Mouse (Mus musculus): ENCODE data around the gene Gm13697. TPM values are rescaled to one million over a fixed set of nuclear protein-coding genes. Genes with fewer than 3 reads are reported as not detected.
A peak's percentile ranks its signal among the peaks of the same experiment; 100 is the strongest.

Gm13697 gene
- polyA plus RNA-seq, 1 experiment: not detected

DNA sequence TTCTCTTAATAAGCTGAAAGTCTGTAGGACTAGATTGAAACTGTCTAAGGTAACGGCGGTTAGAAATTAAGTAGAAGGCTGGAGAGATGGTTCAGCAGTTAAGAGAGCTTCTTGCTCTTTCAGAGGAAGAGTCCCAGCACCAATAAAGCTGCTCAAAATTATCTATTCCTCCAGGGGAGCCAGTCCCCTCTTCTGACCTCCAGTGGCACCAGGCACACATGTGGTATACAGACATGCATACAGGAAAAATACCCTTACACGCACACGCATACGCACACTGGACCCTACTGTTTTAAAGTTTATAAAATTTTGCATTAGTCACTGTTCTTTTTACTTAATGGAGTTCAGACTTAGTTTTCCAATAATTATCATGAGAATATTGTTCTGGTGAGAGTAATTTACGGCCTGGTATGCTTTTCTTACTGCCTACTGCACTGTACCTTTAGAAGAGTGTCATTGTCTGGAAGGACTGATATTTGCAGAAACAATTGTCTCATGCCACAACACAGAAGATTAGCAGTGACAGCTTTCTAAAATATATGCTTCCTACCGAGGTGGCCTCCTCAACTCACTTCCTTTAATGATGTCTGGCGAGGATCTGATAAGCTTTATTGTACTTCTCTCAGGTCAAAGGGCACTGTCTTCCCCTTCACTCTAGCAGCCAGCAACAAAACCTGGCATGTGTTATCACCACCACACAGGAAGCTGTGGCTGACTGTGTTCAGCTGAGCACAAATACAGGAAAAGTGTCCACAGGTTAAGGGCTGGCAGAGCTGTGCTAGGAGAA is 35.2 kb downstream of the Gm13697 start:
- 39% methylated on average over 8 of the region's 8 CpGs for WGBS
- Histone ChIP-seq H3K27me3 (ENCODE audit: control insufficient read depth, insufficient read depth, low read length) (no peaks in the 10 kb centered on the region), H3K4me3 (ENCODE audit: control insufficient read depth, insufficient read depth, low read length) (no peak overlapping the region), H3K27ac (ENCODE audit: control insufficient read depth, insufficient read depth, low read length) (no peak overlapping the region), H3K36me3 (ENCODE audit: control insufficient read depth, insufficient read depth, low read length) (no peaks in the 10 kb centered on the region), H3K4me1 (replicated peaks; ENCODE audit: control insufficient read depth, insufficient read depth, low read length) (peaks cover 14% of the 10 kb centered on the region)
- TF ChIP-seq CTCF (IDR thresholded peaks at IDR 0.05; ENCODE audit: borderline replicate concordance, control insufficient read depth, extremely low read depth, insufficient read depth, low read length, poor library complexity) (no peak), POLR2A (IDR thresholded peaks at IDR 0.05; ENCODE audit: control insufficient read depth, extremely low read depth, insufficient read depth, low read length, poor library complexity) (no peak)
- DNase-seq: peak; percentile 23

DNA sequence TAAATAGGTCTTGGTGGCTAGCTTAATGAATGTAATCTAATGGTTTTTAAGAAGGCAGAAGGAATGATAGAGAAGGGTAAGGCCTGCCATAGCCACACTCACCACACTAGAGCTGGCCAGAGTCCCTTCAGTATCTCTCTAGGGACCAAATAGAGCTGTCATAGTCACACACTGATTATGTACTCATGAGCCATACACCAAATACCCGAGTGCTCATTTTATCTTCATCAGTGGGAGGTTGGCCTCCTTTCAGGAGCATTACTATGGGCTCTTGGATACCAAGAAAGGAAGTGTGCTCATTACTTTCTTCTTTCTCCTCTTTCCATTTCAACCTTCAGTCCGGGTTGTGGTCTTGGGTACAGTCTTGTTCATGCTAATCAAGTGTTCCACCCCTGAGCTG is 37.4 kb downstream of the Gm13697 start:
- H3K27me3 ChIP-seq (ENCODE audit: control insufficient read depth, insufficient read depth, low read length): no peaks in the 10 kb centered on the region
- H3K36me3 ChIP-seq (ENCODE audit: control insufficient read depth, insufficient read depth, low read length): no peaks in the 10 kb centered on the region
- DNase-seq: no peak
- H3K4me1 ChIP-seq (replicated peaks; ENCODE audit: control insufficient read depth, insufficient read depth, low read length): peaks cover 14% of the 10 kb centered on the region
- 80% methylated on average over 2 of the region's 2 CpGs for WGBS
- no peak overlapping the region for H3K4me3 ChIP-seq (ENCODE audit: control insufficient read depth, insufficient read depth, low read length)
- TF ChIP-seq CTCF (IDR thresholded peaks at IDR 0.05; ENCODE audit: borderline replicate concordance, control insufficient read depth, extremely low read depth, insufficient read depth, low read length, poor library complexity) (no peak), POLR2A (IDR thresholded peaks at IDR 0.05; ENCODE audit: control insufficient read depth, extremely low read depth, insufficient read depth, low read length, poor library complexity) (no peak)
- no peak overlapping the region for H3K27ac ChIP-seq (ENCODE audit: control insufficient read depth, insufficient read depth, low read length)

GRCm38 (mm10) chr2:84022905-84023304 is 38.4 kb downstream of the Gm13697 start:
- no peak overlapping the region for H3K4me3 ChIP-seq (ENCODE audit: control insufficient read depth, insufficient read depth, low read length)
- H3K4me1 ChIP-seq (replicated peaks; ENCODE audit: control insufficient read depth, insufficient read depth, low read length): peaks cover 14% of the 10 kb centered on the region
- H3K36me3 ChIP-seq (ENCODE audit: control insufficient read depth, insufficient read depth, low read length): no peaks in the 10 kb centered on the region
- peak overlapping the region; percentile 52 for H3K27ac ChIP-seq (ENCODE audit: control insufficient read depth, insufficient read depth, low read length)
- WGBS: 73% methylated on average over 2 of the region's 2 CpGs
- H3K27me3 ChIP-seq (ENCODE audit: control insufficient read depth, insufficient read depth, low read length): no peaks in the 10 kb centered on the region
- no peak for TF ChIP-seq CTCF (IDR thresholded peaks at IDR 0.05; ENCODE audit: borderline replicate concordance, control insufficient read depth, extremely low read depth, insufficient read depth, low read length, poor library complexity)
- TF ChIP-seq POLR2A (IDR thresholded peaks at IDR 0.05; ENCODE audit: control insufficient read depth, extremely low read depth, insufficient read depth, low read length, poor library complexity): no peak
- peak; percentile 28 for DNase-seq

DNA sequence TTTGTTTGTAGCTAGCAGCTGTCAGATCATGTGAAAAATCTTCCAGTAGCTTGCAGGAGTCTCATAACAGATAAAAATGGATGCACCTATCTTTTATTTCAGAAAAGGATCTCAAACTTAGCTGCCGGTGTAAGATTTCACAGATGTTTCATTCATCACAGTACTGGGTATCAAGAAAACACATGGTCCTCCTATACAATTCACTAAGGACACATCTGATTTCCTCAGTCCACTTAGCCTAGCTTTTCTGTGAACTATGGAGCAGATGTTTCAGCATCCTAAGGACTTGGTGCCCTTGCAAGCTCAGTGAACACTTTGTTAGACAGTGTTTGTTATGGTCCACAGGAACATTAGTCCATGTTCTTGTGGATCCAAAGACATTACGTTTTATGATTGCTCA is 38.8 kb downstream of the Gm13697 start:
- no peaks in the 10 kb centered on the region for H3K36me3 ChIP-seq (ENCODE audit: control insufficient read depth, insufficient read depth, low read length)
- TF ChIP-seq CTCF (IDR thresholded peaks at IDR 0.05; ENCODE audit: borderline replicate concordance, control insufficient read depth, extremely low read depth, insufficient read depth, low read length, poor library complexity) (no peak), POLR2A (IDR thresholded peaks at IDR 0.05; ENCODE audit: control insufficient read depth, extremely low read depth, insufficient read depth, low read length, poor library complexity) (no peak)
- no peak overlapping the region for H3K4me3 ChIP-seq (ENCODE audit: control insufficient read depth, insufficient read depth, low read length)
- H3K27me3 ChIP-seq (ENCODE audit: control insufficient read depth, insufficient read depth, low read length): no peaks in the 10 kb centered on the region
- H3K27ac ChIP-seq (ENCODE audit: control insufficient read depth, insufficient read depth, low read length): peak overlapping the region; percentile 52; the same call in 1 of the 2 replicates
- H3K4me1 ChIP-seq (replicated peaks; ENCODE audit: control insufficient read depth, insufficient read depth, low read length): peaks cover 14% of the 10 kb centered on the region
- WGBS: 77% methylated on average over 2 of the region's 2 CpGs
- no peak for DNase-seq

DNA sequence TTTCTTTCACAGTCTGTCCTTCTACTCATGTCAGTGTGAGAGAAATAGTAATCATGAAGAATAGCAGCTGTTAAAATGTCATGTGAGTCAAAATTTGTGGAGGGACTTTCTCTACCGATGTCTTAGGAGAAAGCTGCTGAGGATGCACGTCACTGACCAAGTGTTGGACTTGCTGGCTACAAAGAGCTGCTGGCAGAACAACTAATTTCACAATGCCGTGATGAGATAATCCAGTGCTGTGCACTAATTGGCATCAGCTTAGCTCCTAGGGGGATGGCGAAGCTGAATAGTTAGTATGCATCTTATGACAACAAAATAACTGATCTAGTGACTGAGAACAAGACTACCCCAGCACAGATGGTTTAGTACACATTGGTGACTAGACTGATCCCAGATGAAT is 40.7 kb downstream of the Gm13697 start:
- Histone ChIP-seq H3K27ac (ENCODE audit: control insufficient read depth, insufficient read depth, low read length) (no peak overlapping the region), H3K4me3 (ENCODE audit: control insufficient read depth, insufficient read depth, low read length) (no peak overlapping the region), H3K27me3 (ENCODE audit: control insufficient read depth, insufficient read depth, low read length) (no peaks in the 10 kb centered on the region), H3K36me3 (ENCODE audit: control insufficient read depth, insufficient read depth, low read length) (no peaks in the 10 kb centered on the region), H3K4me1 (replicated peaks; ENCODE audit: control insufficient read depth, insufficient read depth, low read length) (peaks cover 8% of the 10 kb centered on the region)
- TF ChIP-seq CTCF (IDR thresholded peaks at IDR 0.05; ENCODE audit: borderline replicate concordance, control insufficient read depth, extremely low read depth, insufficient read depth, low read length, poor library complexity): no peak
- no peak for TF ChIP-seq POLR2A (IDR thresholded peaks at IDR 0.05; ENCODE audit: control insufficient read depth, extremely low read depth, insufficient read depth, low read length, poor library complexity)
- DNase-seq: no peak
- WGBS: 94% methylated on average over 4 of the region's 4 CpGs

DNA sequence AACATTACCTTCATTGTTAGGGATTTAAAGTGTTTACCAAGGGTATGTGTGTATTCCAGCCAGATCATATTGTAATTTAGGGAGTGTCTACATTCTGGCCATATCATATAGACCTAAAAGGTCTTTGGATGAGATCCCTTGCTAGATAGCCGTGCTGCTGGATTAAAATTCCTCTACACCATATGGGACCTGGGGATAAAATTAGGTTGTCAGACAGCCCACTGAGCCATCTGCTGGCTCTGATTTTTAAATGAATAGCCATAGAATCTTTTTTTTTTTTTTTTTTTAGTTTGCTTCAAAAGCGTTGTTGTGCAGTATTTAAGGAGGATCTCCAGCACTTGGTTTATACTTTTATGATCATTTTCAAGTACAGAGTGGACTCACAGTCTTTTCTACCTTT is 48.0 kb downstream of the Gm13697 start:
- H3K36me3 ChIP-seq (ENCODE audit: control insufficient read depth, insufficient read depth, low read length): no peaks in the 10 kb centered on the region
- no peak overlapping the region for H3K27ac ChIP-seq (ENCODE audit: control insufficient read depth, insufficient read depth, low read length)
- no peak for DNase-seq
- WGBS: 92% methylated on average over 2 of the region's 2 CpGs
- TF ChIP-seq POLR2A (IDR thresholded peaks at IDR 0.05; ENCODE audit: control insufficient read depth, extremely low read depth, insufficient read depth, low read length, poor library complexity) (no peak), CTCF (IDR thresholded peaks at IDR 0.05; ENCODE audit: borderline replicate concordance, control insufficient read depth, extremely low read depth, insufficient read depth, low read length, poor library complexity) (no peak)
- no peaks in the 10 kb centered on the region for H3K27me3 ChIP-seq (ENCODE audit: control insufficient read depth, insufficient read depth, low read length)
- no peaks in the 10 kb centered on the region for H3K4me1 ChIP-seq (replicated peaks; ENCODE audit: control insufficient read depth, insufficient read depth, low read length)
- H3K4me3 ChIP-seq (ENCODE audit: control insufficient read depth, insufficient read depth, low read length): no peak overlapping the region
